Mouse (Mus musculus) bone marrow, adult 2 months (tissue): ENCODE measurements at regions not wholly inside any gene's neighbourhood (a gene's known extent, or its start where the extent isn't known, plus 50 kb on each side); places are given as distances from the start of the nearest gene placed in this dataset.

Experiments
- CTCF ChIP-seq: fragments of 200-500 bp; IDR thresholded peaks from 2 replicates; pipeline ENCODE4 v1.5.1; 2011; ENCODE audit warnings: low read length, control low read depth; ENCODE audit not compliant: control insufficient read depth, insufficient read depth
- POLR2A ChIP-seq: fragments of 200-500 bp; IDR thresholded peaks from 2 replicates; pipeline ENCODE4 v1.6.1; 2011; ENCODE audit warnings: low read depth, mild to moderate bottlenecking, control low read depth, low read length, borderline replicate concordance; ENCODE audit not compliant: control insufficient read depth

- peak; percentile 69 for TF ChIP-seq CTCF
- TF ChIP-seq POLR2A, result no peak
Measured at GRCm38 (mm10) chr14:9393271-9393771, 727.3 kb upstream of the 4930452B06Rik start.
